Mouse (Mus musculus) liver, embryonic 14.5 days (tissue): ENCODE measurements around the gene Txnip.

Experiments
- CTCF ChIP-seq: IDR thresholded peaks from 2 replicates; pipeline ENCODE4 v1.5.1; 2016; ENCODE audit warnings: antibody characterized with exemption, low read depth, control low read depth
- EP300 ChIP-seq: IDR thresholded peaks from 2 replicates; pipeline ENCODE4 v1.6.1; 2016; ENCODE audit warnings: antibody characterized with exemption, low read depth

GRCm38 (mm10) chr3:96563911-96564632 lies 6.3 kb downstream of the Txnip start:
- TF ChIP-seq EP300 = no peak
- no peak for TF ChIP-seq CTCF
